Mouse (Mus musculus): ENCODE results near the gene Slc35g3. TPM values are rescaled to one million over a fixed set of nuclear protein-coding genes. Genes with fewer than 3 reads are reported as not detected.

Slc35g3 gene
- polyA plus RNA-seq, 1 experiment from 2014 or later, result not detected

DNA sequence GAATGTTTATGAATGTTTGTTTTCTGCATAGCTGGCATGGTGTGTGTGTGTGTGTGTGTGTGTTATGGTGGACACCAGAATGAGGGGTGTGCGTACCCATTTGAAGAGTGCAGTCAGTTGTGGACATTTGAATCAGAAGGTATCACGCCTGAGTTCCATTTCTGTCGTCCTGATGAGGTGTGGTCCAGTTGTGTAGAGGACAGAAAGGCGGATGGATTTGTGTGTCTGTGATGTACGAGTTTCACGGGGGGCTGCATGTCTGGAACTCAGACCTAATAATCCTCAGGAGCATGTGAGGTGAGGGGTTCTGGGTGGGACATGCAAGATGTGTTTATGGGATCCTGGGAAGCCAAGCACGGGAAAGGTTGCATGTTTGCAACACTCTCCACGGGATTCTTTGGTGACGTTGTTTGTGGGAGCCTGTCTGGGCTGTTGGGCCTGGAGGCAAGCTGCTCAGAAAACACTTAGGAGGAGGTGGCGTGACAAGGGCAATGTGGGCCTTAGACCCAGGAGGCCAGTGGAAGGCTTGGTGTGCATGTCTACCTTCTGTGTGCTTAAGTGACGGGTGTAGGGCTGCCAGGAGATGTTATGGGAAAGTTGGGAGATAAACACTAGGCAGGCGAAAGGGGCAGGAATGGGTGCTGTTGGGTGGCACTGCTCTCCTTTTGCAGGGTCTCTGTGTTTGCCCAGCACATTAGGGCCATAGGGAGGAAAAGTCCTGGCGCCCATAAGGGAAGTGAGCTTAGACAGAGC lies 5.3 kb upstream of the Slc35g3 start:
- Histone ChIP-seq H3K36me3 (ENCODE audit: insufficient read depth, low read length) (no peaks in the 10 kb centered on the region), H3K4me2 (ENCODE audit: low read length) (peak overlapping the region; percentile 84), H3K4me1 (replicated peaks; ENCODE audit: insufficient read depth, low read length) (peaks cover 12% of the 10 kb centered on the region; the same call in 1 of the 2 replicates), H3K4me3 (replicated peaks; ENCODE audit: low read depth, low read length) (peak overlapping the region; percentile 95), H3K9ac (ENCODE audit: low read depth, low read length) (peak overlapping the region; percentile 99), H3K27me3 (ENCODE audit: insufficient read depth, low read length) (no peaks in the 10 kb centered on the region), H3K9me3 (replicated peaks; ENCODE audit: low read length) (no peaks in the 10 kb centered on the region), H3K27ac (peak overlapping the region; percentile 95)
- ATAC-seq (replicated peaks; ENCODE audit: low FRiP score, low read depth) (no peak), DNase-seq (ENCODE audit: low spot score) (no peak)
- 51% methylated on average over 13 of the region's 13 CpGs for WGBS
- no peak for TF ChIP-seq CTCF (IDR thresholded peaks at IDR 0.05; ENCODE audit: low read depth)

DNA sequence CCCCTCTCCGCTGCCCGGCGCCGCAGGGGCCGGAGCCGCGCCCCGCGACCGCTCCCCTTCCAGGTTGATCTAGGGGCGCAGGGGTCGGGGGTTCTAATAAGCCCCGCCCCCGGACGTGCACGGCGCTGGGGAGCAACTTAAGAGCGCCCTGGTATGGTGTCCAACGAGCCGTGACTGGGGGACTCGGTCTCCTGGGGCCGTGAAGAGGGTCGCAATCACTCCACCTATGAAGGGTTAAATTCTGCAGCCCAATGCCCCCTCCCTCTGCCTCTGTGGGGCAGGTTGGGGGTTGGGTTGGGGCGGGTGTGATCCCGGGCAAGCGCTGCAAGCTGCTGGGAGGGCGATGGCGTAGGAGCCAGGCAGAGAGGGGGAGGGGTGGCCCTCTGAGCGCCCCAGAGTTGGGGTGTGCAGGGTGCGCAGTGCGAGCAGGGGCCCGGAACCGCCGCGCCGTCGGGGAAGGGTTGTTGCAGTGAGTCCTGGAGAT lies 4.4 kb upstream of the Slc35g3 start:
- DNase-seq (ENCODE audit: low spot score) (peak; percentile 60), ATAC-seq (replicated peaks; ENCODE audit: low FRiP score, low read depth) (peak; percentile 67)
- Histone ChIP-seq H3K36me3 (ENCODE audit: insufficient read depth, low read length) (no peaks in the 10 kb centered on the region), H3K4me2 (ENCODE audit: low read length) (peak overlapping the region; percentile 84), H3K27ac (peak overlapping the region; percentile 95), H3K9me3 (replicated peaks; ENCODE audit: low read length) (no peaks in the 10 kb centered on the region), H3K4me1 (replicated peaks; ENCODE audit: insufficient read depth, low read length) (peaks cover 12% of the 10 kb centered on the region; the same call in 1 of the 2 replicates), H3K27me3 (ENCODE audit: insufficient read depth, low read length) (no peaks in the 10 kb centered on the region), H3K9ac (ENCODE audit: low read depth, low read length) (peak overlapping the region; percentile 99), H3K4me3 (replicated peaks; ENCODE audit: low read depth, low read length) (peak overlapping the region; percentile 95)
- WGBS, result 1% methylated on average over 37 of the region's 37 CpGs
- TF ChIP-seq CTCF (IDR thresholded peaks at IDR 0.05; ENCODE audit: low read depth), result no peak

DNA sequence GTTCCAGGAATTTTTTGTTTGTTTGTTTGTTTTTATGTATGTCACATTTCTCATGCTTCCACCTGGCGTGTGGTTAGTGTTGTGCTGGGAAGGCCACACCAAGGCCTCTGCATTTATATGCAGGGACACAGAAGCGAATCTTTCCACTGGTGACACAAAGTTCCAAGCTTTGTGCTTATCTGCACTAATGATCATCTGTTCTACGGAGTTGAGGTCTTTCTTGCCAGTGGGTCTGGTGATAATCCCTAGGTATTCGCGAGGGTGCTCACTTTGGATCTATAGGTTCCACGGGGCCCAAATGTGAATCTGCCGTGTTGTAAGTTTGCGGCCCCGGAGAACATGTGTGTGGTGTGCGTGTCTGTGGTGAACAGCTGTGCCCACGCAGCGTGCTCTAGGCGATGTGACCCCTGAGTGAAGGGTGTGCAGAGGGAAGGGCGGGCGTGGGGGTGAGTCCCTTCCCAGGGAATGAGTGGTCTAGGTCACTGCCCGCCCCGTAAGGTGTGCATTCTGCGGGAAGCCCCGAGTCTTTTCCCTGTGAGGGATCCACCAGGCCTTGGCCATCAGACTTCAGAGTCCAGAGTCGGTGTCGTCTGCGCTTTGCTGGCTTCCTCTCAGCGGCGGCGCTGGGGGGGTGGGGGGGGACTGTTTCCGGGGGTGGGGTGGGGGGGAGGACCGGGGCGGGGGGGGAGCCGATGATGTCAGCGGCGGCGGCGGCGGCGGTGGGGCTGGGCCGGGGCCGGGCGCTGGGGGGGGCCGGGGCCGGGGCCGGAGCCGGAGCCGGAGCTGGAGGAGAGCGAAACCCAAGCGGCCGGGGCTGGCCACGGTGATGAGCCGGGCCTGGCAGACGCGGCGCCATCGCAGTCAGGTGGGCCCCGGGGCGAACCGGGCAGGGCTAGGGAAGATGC lies 3.7 kb upstream of the Slc35g3 start, which contains the start of gene Zbtb4:
Gene Zbtb4, plus strand, starts transcription at position 692 of the 905 bp plus-strand sequence.
- TF ChIP-seq CTCF (IDR thresholded peaks at IDR 0.05; ENCODE audit: low read depth), result no peak
- H3K27ac ChIP-seq, result peak within 1 kb of the TSS; percentile 95
- no peaks in the 10 kb centered on the region for H3K36me3 ChIP-seq (ENCODE audit: insufficient read depth, low read length)
- peak; percentile 52 for DNase-seq (ENCODE audit: low spot score)
- peak within 1 kb of the TSS; percentile 99 for H3K9ac ChIP-seq (ENCODE audit: low read depth, low read length)
- no peaks in the 10 kb centered on the region for H3K9me3 ChIP-seq (replicated peaks; ENCODE audit: low read length)
- 18% methylated on average over 37 of the region's 55 CpGs for WGBS
- H3K4me3 ChIP-seq (replicated peaks; ENCODE audit: low read depth, low read length), result peak within 1 kb of the TSS; percentile 95
- H3K27me3 ChIP-seq (ENCODE audit: insufficient read depth, low read length), result no peaks in the 10 kb centered on the region
- peak within 1 kb of the TSS; percentile 84 for H3K4me2 ChIP-seq (ENCODE audit: low read length)
- peaks cover 13% of the 10 kb centered on the region; the same call in 1 of the 2 replicates for H3K4me1 ChIP-seq (replicated peaks; ENCODE audit: insufficient read depth, low read length)
- peak; percentile 41 for ATAC-seq (replicated peaks; ENCODE audit: low FRiP score, low read depth)

DNA sequence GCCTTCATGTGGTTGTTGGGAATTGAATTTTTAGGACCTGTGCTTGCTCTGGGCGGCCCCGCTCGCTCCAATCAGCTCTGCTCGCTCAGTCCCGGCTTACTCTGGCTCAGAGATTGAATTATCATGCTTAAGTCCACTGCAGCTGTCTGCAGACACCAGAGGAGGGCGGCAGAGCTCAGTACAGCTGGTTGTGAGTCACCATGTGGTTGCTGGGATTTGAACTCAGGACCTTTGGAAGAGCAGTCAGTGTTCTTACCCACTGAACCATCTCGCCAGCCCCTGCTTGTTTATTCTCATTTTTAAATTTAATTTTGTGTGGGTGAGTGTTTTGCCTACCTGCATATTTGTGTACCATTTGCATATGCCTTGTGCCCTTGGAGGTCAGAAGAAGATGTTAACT lies 1.8 kb upstream of the Slc35g3 start:
- WGBS, result 68% methylated on average over 7 of the region's 7 CpGs
- peak; percentile 54 for TF ChIP-seq CTCF (IDR thresholded peaks at IDR 0.05; ENCODE audit: low read depth)
- no peak for ATAC-seq (replicated peaks; ENCODE audit: low FRiP score, low read depth)

DNA sequence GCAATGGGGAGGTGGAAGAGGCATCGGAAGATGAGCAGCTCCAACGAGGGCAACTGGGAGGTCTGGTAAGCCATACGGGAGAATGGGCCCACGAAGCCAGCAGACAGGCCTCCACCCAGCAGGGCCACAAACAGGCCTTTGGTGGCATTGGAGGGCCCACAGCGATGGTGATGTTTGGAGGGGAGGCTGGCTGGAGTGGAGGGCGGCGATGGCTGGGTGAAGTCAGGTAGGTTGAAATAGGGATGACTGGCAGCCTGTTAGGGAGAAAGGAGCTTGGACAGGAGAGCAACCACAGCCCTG lies 917 bp downstream of the Slc35g3 start:
- Histone ChIP-seq H3K4me2 (ENCODE audit: low read length) (no peak overlapping the region), H3K9me3 (replicated peaks; ENCODE audit: low read length) (no peaks in the 10 kb centered on the region), H3K27ac (no peak overlapping the region), H3K4me1 (replicated peaks; ENCODE audit: insufficient read depth, low read length) (peaks cover 15% of the 10 kb centered on the region; the same call in 1 of the 2 replicates), H3K4me3 (replicated peaks; ENCODE audit: low read depth, low read length) (no peak overlapping the region), H3K36me3 (ENCODE audit: insufficient read depth, low read length) (no peaks in the 10 kb centered on the region), H3K9ac (ENCODE audit: low read depth, low read length) (no peak overlapping the region), H3K27me3 (ENCODE audit: insufficient read depth, low read length) (no peaks in the 10 kb centered on the region)
- ATAC-seq (replicated peaks; ENCODE audit: low FRiP score, low read depth) (no peak), DNase-seq (ENCODE audit: low spot score) (no peak)
- TF ChIP-seq CTCF (IDR thresholded peaks at IDR 0.05; ENCODE audit: low read depth), result no peak
- 94% methylated on average over 7 of the region's 7 CpGs for WGBS

More for the DNA sequence above, 1.8 kb upstream of the Slc35g3 start:
- Histone ChIP-seq H3K4me2 (ENCODE audit: low read length) (no peak overlapping the region), H3K9me3 (replicated peaks; ENCODE audit: low read length) (no peaks in the 10 kb centered on the region), H3K9ac (ENCODE audit: low read depth, low read length) (no peak overlapping the region), H3K27me3 (ENCODE audit: insufficient read depth, low read length) (no peaks in the 10 kb centered on the region), H3K27ac (no peak overlapping the region), H3K4me1 (replicated peaks; ENCODE audit: insufficient read depth, low read length) (peaks cover 23% of the 10 kb centered on the region; the same call in 1 of the 2 replicates), H3K4me3 (replicated peaks; ENCODE audit: low read depth, low read length) (no peak overlapping the region), H3K36me3 (ENCODE audit: insufficient read depth, low read length) (no peaks in the 10 kb centered on the region)
- peak; percentile 21 for DNase-seq (ENCODE audit: low spot score)

Measured in kidney, postnatal 0 days (tissue).